Comparison of ENCODE assay signal across 15 mouse cellular contexts in the genomic region with DNA sequence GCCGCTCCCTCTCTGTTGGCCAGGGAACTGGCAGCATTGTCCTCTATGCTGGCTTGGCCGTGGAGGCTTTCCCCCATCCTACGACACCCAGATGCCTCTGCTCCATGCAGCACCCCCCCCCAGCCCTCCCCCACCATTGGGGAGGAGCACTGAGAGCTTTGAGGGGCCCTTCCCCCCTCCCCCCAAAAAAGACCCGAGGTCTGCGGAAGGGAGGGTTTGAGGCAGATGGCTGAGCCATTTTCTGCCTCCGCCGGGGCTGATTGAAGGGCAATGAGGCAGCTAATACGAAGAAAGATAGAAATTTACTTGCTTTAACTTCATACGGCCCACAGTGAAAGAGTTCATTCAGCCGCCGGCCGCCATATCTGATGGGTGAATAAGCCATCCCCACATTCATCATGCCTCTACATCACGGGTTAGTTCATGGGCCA. TPM values are rescaled to one million over a fixed set of nuclear protein-coding genes. Genes with fewer than 3 reads are reported as not detected.
DNase-seq lines count a peak whose midpoint lies in the region; ATAC-seq and TF ChIP-seq lines count a peak whose summit lies in the region.
"Had no signal": no experiment of that assay in that cellular context is flagged by ENCODE, and none has a peak within 500 bp of the region (broad histone marks: within the 10 kb centered on the region; RNA-seq: fewer than 3 reads in every experiment).

No protein-coding gene starts in this region.

- H3K4me1 ChIP-seq in hindbrain, embryonic 15.5 days (replicated peaks): peaks cover 52% of the 10 kb centered on the region
- peaks cover 54% of the 10 kb centered on the region for H3K4me1 ChIP-seq in neural tube, embryonic 11.5 days (ENCODE audit: control insufficient read depth, insufficient read depth, low read length)
- H3K4me1 ChIP-seq in heart, adult 2 months (ENCODE audit: control insufficient read depth, insufficient read depth, low read length): no peaks in the 10 kb centered on the region
- H3K4me1 ChIP-seq: heart, embryonic 15.5 days; stomach, embryonic 15.5 days had no signal

- WGBS in hindbrain, embryonic 15.5 days: 15% methylated on average over 13 of the region's 13 CpGs
- 22% methylated on average over 13 of the region's 13 CpGs for WGBS in neural tube, embryonic 11.5 days
- WGBS in heart, adult 2 months: 77% methylated on average over 13 of the region's 13 CpGs

- no peaks in the 10 kb centered on the region for H3K36me3 ChIP-seq in hindbrain, embryonic 15.5 days
- H3K36me3 ChIP-seq in neural tube, embryonic 11.5 days (ENCODE audit: control insufficient read depth, insufficient read depth, low read length): no peaks in the 10 kb centered on the region
- no peaks in the 10 kb centered on the region for H3K36me3 ChIP-seq in heart, adult 2 months (ENCODE audit: control insufficient read depth, insufficient read depth, low read length)
- H3K36me3 ChIP-seq: heart, embryonic 15.5 days; stomach, embryonic 15.5 days had no signal

- no peak for TF ChIP-seq CTCF in heart, adult 2 months (IDR thresholded peaks at IDR 0.05)

- no peak overlapping the region for H3K27ac ChIP-seq in hindbrain, embryonic 15.5 days (replicated peaks)
- no peak overlapping the region for H3K27ac ChIP-seq in neural tube, embryonic 11.5 days (ENCODE audit: low read depth, low read length)
- no peak overlapping the region for H3K27ac ChIP-seq in heart, adult 2 months
- H3K27ac ChIP-seq: heart, embryonic 15.5 days; stomach, embryonic 15.5 days had no signal

- no peak for TF ChIP-seq EP300 in heart, adult 2 months (IDR thresholded peaks at IDR 0.05; ENCODE audit: insufficient read depth, low read depth, low read length)

- TF ChIP-seq POLR2A in heart, adult 2 months (IDR thresholded peaks at IDR 0.05; ENCODE audit: insufficient read depth, low read depth, low read length): no peak

- H3K27me3 ChIP-seq in hindbrain, embryonic 15.5 days: peaks cover 60% of the 10 kb centered on the region
- H3K27me3 ChIP-seq in neural tube, embryonic 11.5 days (ENCODE audit: control insufficient read depth, insufficient read depth, low read length): peaks cover 62% of the 10 kb centered on the region
- H3K27me3 ChIP-seq in heart, adult 2 months (ENCODE audit: control insufficient read depth, insufficient read depth, low read length): no peaks in the 10 kb centered on the region
- H3K27me3 ChIP-seq: CH12.LX; stomach, embryonic 15.5 days had no signal

- H3K4me2 ChIP-seq in hindbrain, embryonic 15.5 days: peak overlapping the region; percentile 29
- H3K4me2 ChIP-seq in neural tube, embryonic 11.5 days (ENCODE audit: low read depth): peak overlapping the region; percentile 12; the same call in 1 of the 2 replicates
- H3K4me2 ChIP-seq: heart, embryonic 15.5 days; liver, embryonic 11.5 days; stomach, embryonic 15.5 days had no signal

- H3K4me3 ChIP-seq in hindbrain, embryonic 15.5 days: no peak overlapping the region
- H3K4me3 ChIP-seq in neural tube, embryonic 11.5 days (ENCODE audit: low read depth, low read length): no peak overlapping the region
- H3K4me3 ChIP-seq in heart, adult 2 months: no peak overlapping the region
- H3K4me3 ChIP-seq: heart, embryonic 15.5 days; stomach, embryonic 15.5 days had no signal

- intact Hi-C loops in heart, adult 2 months (cut with DNase I): no loop called here

- ATAC-seq in hindbrain, embryonic 15.5 days (ENCODE audit: low FRiP score, low read depth): peak; percentile 40; the same call in 1 of the 2 replicates
- ATAC-seq in neural tube, embryonic 11.5 days (ENCODE audit: insufficient read depth, low FRiP score, low TSS enrichment): peak; percentile 43; the same call in 1 of the 2 replicates
- no peak for ATAC-seq in megakaryocyte-erythroid progenitor cell, adult 5-6 weeks (replicated peaks; ENCODE audit: low FRiP score, low TSS enrichment, poor library complexity, severe bottlenecking)
- ATAC-seq: Patski had no signal

- DNase-seq in embryo, embryonic 10 days (ENCODE audit: low spot score): peak; percentile 61
- peak; percentile 64 for DNase-seq in embryo, embryonic 9.5 days (ENCODE audit: extremely low spot score)
- DNase-seq in neural tube, embryonic 11.5 days (ENCODE audit: low spot score): peak; percentile 87
- no peak for DNase-seq in heart, adult 2 months
- no peak for DNase-seq in testis, postnatal 10 days (ENCODE audit: low spot score)
- DNase-seq: cerebellum, postnatal 25 days; gastrocnemius, postnatal 14 days; lung, postnatal 10 days had no signal

- no peaks in the 10 kb centered on the region for H3K79me2 ChIP-seq in heart, adult 2 months (replicated peaks; ENCODE audit: control insufficient read depth, insufficient read depth, low read length)

- H3K9me3 ChIP-seq in hindbrain, embryonic 15.5 days: no peaks in the 10 kb centered on the region
- no peaks in the 10 kb centered on the region for H3K9me3 ChIP-seq in neural tube, embryonic 11.5 days (ENCODE audit: control insufficient read depth, low read length)
- H3K9me3 ChIP-seq: heart, embryonic 15.5 days; stomach, embryonic 15.5 days had no signal

- H3K9ac ChIP-seq in hindbrain, embryonic 15.5 days: no peak overlapping the region
- H3K9ac ChIP-seq in neural tube, embryonic 11.5 days (ENCODE audit: low read length): no peak overlapping the region
- no peak overlapping the region for H3K9ac ChIP-seq in heart, adult 2 months (ENCODE audit: low read depth, low read length)
- H3K9ac ChIP-seq: heart, embryonic 15.5 days; stomach, embryonic 15.5 days had no signal

RNA-seq across cellular contexts. Expression of gene Ass1, which starts 25.1 kb away (rescaled TPM):
- 9.8 and 10.3 TPM in 2 replicates for polyA plus RNA-seq in hindbrain, embryonic 15.5 days (2015; fragmentation: Nextera tagmentation; extraction: Ambion mirVana)
- 30.8 and 34.5 TPM in 2 replicates for polyA plus RNA-seq in neural tube, embryonic 11.5 days (2014; fragmentation: Nextera tagmentation; extraction: Ambion mirVana)
- total RNA-seq in heart, adult 2 months (2021): 1 to 10 TPM; 5.4 to 6.5 TPM
- polyA plus RNA-seq in heart, adult 2 months (2012; rRNA removed): 4.9 and 7.0 TPM in 2 replicates
- 63.2 and 78.5 TPM in 2 replicates for total RNA-seq in megakaryocyte-erythroid progenitor cell, adult 5-6 weeks (2014; fragmentation: Nextera tagmentation)
- 93.7 and 108 TPM in 2 replicates for total RNA-seq in megakaryocyte-erythroid progenitor cell, adult 5-6 weeks (2017)

Comparison
In these comparisons a context has a peak if more than half of its experiments do, and no peak if none do; other contexts are left out.
1. DNase-seq: peak in embryo, embryonic 10 days (single experiment), embryo, embryonic 9.5 days (single experiment) and neural tube, embryonic 11.5 days (single experiment); none in heart, adult 2 months (0 of 2) and testis, postnatal 10 days (single experiment).